Mouse (Mus musculus): ENCODE measurements around the gene Hps6. TPM values are rescaled to one million over a fixed set of nuclear protein-coding genes. Genes with fewer than 3 reads are reported as not detected.
"Not testable (repeated sequence)": the region's sequence is repeated elsewhere in the genome, so short reads cannot be mapped to it uniquely, and the experiment has no call there.

Hps6 gene
- 1 to 10 TPM; 3.0 to 5.1 TPM for total RNA-seq (2021)
- long read RNA-seq, experiment 1, transcript Hps6-201 (1 exons, 2,666 nt) = major isoform, 9 of 9 reads
- long read RNA-seq, experiment 1, partial matches to known transcripts = 0 of 9 reads
- long read RNA-seq, experiment 1, other reads (novel, unspliced or antisense) = 0 of 9 reads
- long read RNA-seq, experiment 2, partial matches to known transcripts = 0 of 4 reads
- long read RNA-seq, experiment 2, other reads (novel, unspliced or antisense) = 0 of 4 reads

GRCm38 (mm10) chr19:46003371-46004226 lies at the start of gene Hps6:
Gene Hps6 (plus strand): TSS chr19:46003508.
- DNase-seq = peak; percentile 81

- DNase-seq = no peak
Observed at GRCm38 (mm10) chr19:45956736-45957135, 46.6 kb upstream of the Hps6 start.

- no peak for DNase-seq
Observed at GRCm38 (mm10) chr19:45960770-45961169, 42.5 kb upstream of the Hps6 start.

- no peak for DNase-seq
Observed at GRCm38 (mm10) chr19:45984379-45984778, 18.9 kb upstream of the Hps6 start.

- no peak for DNase-seq
Observed at GRCm38 (mm10) chr19:45988238-45988637, 15.1 kb upstream of the Hps6 start.

- no peak for DNase-seq
Observed at GRCm38 (mm10) chr19:45991171-45991570, 12.1 kb upstream of the Hps6 start.

- not testable (repeated sequence) for DNase-seq
Observed at GRCm38 (mm10) chr19:45993441-45993840, 9.9 kb upstream of the Hps6 start.

GRCm38 (mm10) chr19:45993981-45994737 lies 9.1 kb upstream of the Hps6 start:
- no peak for DNase-seq

GRCm38 (mm10) chr19:45997365-45997764 lies 5.9 kb upstream of the Hps6 start:
- DNase-seq = no peak

GRCm38 (mm10) chr19:45997785-45998693 lies 5.3 kb upstream of the Hps6 start, which contains the start of gene Armh3:
Gene Armh3 (minus strand): TSS chr19:45998488.
- DNase-seq = peak; percentile 85

GRCm38 (mm10) chr19:45998694-45999217 lies 4.6 kb upstream of the Hps6 start:
- DNase-seq = no peak

GRCm38 (mm10) chr19:45999378-45999777 lies 3.9 kb upstream of the Hps6 start:
- no peak for DNase-seq

- no peak for DNase-seq
Observed at GRCm38 (mm10) chr19:46002279-46002678, 1.0 kb upstream of the Hps6 start.

- DNase-seq = no peak
Observed at GRCm38 (mm10) chr19:46004814-46005466, 1.6 kb downstream of the Hps6 start.

- no peak for DNase-seq
Observed at GRCm38 (mm10) chr19:46005680-46006079, 2.4 kb downstream of the Hps6 start.

GRCm38 (mm10) chr19:46014572-46015178 lies 11.4 kb downstream of the Hps6 start:
- DNase-seq = peak; percentile 87

GRCm38 (mm10) chr19:46016023-46016422 lies 12.7 kb downstream of the Hps6 start:
- no peak for DNase-seq

- no peak for DNase-seq
Observed at GRCm38 (mm10) chr19:46024959-46025358, 21.7 kb downstream of the Hps6 start.

- no peak for DNase-seq
Observed at GRCm38 (mm10) chr19:46026567-46026966, 23.3 kb downstream of the Hps6 start.

- no peak for DNase-seq
Observed at GRCm38 (mm10) chr19:46028747-46029320, 25.5 kb downstream of the Hps6 start.

All from gastrocnemius, postnatal 10 days (tissue).